Mouse (Mus musculus) liver, embryonic 14.5 days (tissue): Measurements from ENCODE around the gene Stk40. TPM values are rescaled to one million over a fixed set of nuclear protein-coding genes. Genes with fewer than 3 reads are reported as not detected.

ENCODE experiments used
- ATAC-seq: fragments of 200-750 bp; cut with Nextera tagmentation; 2 replicates; pipeline ENCODE4 v1.8.0; 2017; ENCODE audit warnings: moderate number of reproducible peaks, mild to moderate bottlenecking, moderate library complexity; ENCODE audit not compliant: insufficient read depth
- DNase-seq, 3 experiments: peaks; one replicate each; pipeline ENCODE4 v3.0.0-alpha.2; 2012 to 2013; ENCODE audit warnings: low read depth in 3 of 3, low spot score in 3 of 3
- H3K27ac ChIP-seq: fragments of 300-500 bp; sonication (generic); 2 replicates; pipeline ENCODE4 v1.5.1; 2014; ENCODE audit warnings: moderate library complexity, mild to moderate bottlenecking, control low read depth, inconsistent platforms
- H3K27me3 ChIP-seq: fragments of 300-500 bp; sonication (generic); 2 replicates; pipeline ENCODE4 v1.6.1; 2014; ENCODE audit warnings: mild to moderate bottlenecking, low read length, moderate library complexity; ENCODE audit not compliant: control insufficient read depth, insufficient read depth
- H3K36me3 ChIP-seq: fragments of 300-500 bp; sonication (generic); replicated peaks from 2 replicates; pipeline ENCODE4 v1.6.1; 2014; ENCODE audit warnings: low read depth; ENCODE audit not compliant: control insufficient read depth, insufficient read depth
- H3K4me1 ChIP-seq, 2 experiments: fragments of 200-500 bp in 1 of 2; fragments of 300-500 bp in 1 of 2; sonication (generic) in 1 of 2; replicated peaks; 2 replicates each; pipeline ENCODE4 v1.6.1; 2012 to 2014; ENCODE audit warnings: antibody characterized with exemption in 1 of 2, inconsistent platforms in 1 of 2, low read length in 1 of 2; ENCODE audit not compliant: control insufficient read depth in 2 of 2, insufficient read depth in 2 of 2
- H3K4me2 ChIP-seq: fragments of 300-500 bp; sonication (generic); 2 replicates; pipeline ENCODE4 v1.6.1; 2014; ENCODE audit warnings: low read depth, mild to moderate bottlenecking, control low read depth, moderate library complexity
- H3K4me3 ChIP-seq, 2 experiments: fragments of 200-500 bp in 1 of 2; fragments of 300-500 bp in 1 of 2; sonication (generic) in 1 of 2; 2 replicates each; pipeline ENCODE4 v1.5.1; 2012 to 2014; ENCODE audit warnings: low read depth in 2 of 2, low read length in 2 of 2, mild to moderate bottlenecking in 2 of 2, control low read depth in 1 of 2, inconsistent platforms in 1 of 2, moderate library complexity in 1 of 2; ENCODE audit not compliant: insufficient read depth in 1 of 2
- H3K9ac ChIP-seq: fragments of 300-500 bp; sonication (generic); replicated peaks from 2 replicates; pipeline ENCODE4 v1.6.1; 2014; ENCODE audit warnings: mild to moderate bottlenecking, control low read depth, moderate library complexity
- H3K9me3 ChIP-seq: fragments of 300-500 bp; sonication (generic); 2 replicates; pipeline ENCODE4 v1.6.1; 2016; ENCODE audit warnings: low read length, mixed read lengths; ENCODE audit not compliant: control insufficient read depth
- CTCF ChIP-seq: IDR thresholded peaks from 2 replicates; pipeline ENCODE4 v1.5.1; 2016; ENCODE audit warnings: antibody characterized with exemption, low read depth, control low read depth
- EP300 ChIP-seq: IDR thresholded peaks from 2 replicates; pipeline ENCODE4 v1.6.1; 2016; ENCODE audit warnings: antibody characterized with exemption, low read depth
- WGBS: fragments of 180-500 bp; shearing (Covaris S2); extraction: QIAGEN DNeasy Blood & Tissue Kit; methylation state at CpG from one replicate; pipeline ENCODE4 v1.1.7; 2014; ENCODE audit not compliant: insufficient replicate concordance; 5-methylcytosine and 5-hydroxymethylcytosine counted together
- polyA plus RNA-seq, 2 experiments: library from polyadenylated mRNA; depleted of rRNA in 1 of 2; stranded (reverse) in 1 of 2; unstranded in 1 of 2; fragments of >200 nt; fragmentation: Nextera tagmentation in 1 of 2; extraction: Ambion mirVana in 1 of 2; gene quantifications; 2 replicates each; pipeline versions ENCODE4 v1.2.1 to v1.2.3; 2012 to 2014

The Stk40 gene
- polyA plus RNA-seq, 2 experiments, result 4.3 to 9.0 TPM

GRCm38 (mm10) chr4:126110374-126111152, 6.8 kb downstream of the Stk40 start:
- ATAC-seq (peak; percentile 24; the same call in 1 of the 2 replicates), DNase-seq (no peak)
- TF ChIP-seq EP300 (no peak), CTCF (peak; percentile 36)
- H3K9me3 ChIP-seq, result no peaks in the 10 kb centered on the region
- no peaks in the 10 kb centered on the region for H3K27me3 ChIP-seq
- 0 out of 2 replicates have a peak overlapping the region, but pooled peaks have one; percentile 11 for H3K9ac ChIP-seq
- WGBS, result 12% methylated on average over 12 of the region's 12 CpGs
- H3K4me1 ChIP-seq, result peaks cover 6 to 26% of the 10 kb centered on the region in 2 experiments
- no peaks in the 10 kb centered on the region for H3K36me3 ChIP-seq
- no peak overlapping the region for H3K4me3 ChIP-seq
- H3K27ac ChIP-seq, result peak overlapping the region; percentile 11; the same call in 1 of the 2 replicates
- H3K4me2 ChIP-seq, result peak overlapping the region; percentile 36; the same call in 1 of the 2 replicates

GRCm38 (mm10) chr4:126111153-126111549, 7.4 kb downstream of the Stk40 start:
- no peak for TF ChIP-seq CTCF
- TF ChIP-seq EP300, result no peak
- DNase-seq (no peak), ATAC-seq (no peak)
- Histone ChIP-seq H3K4me2 (peak overlapping the region; percentile 36; the same call in 1 of the 2 replicates), H3K27me3 (no peaks in the 10 kb centered on the region), H3K9ac (no peak overlapping the region), H3K4me1 (peaks cover 6 to 26% of the 10 kb centered on the region in 2 experiments), H3K27ac (no peak overlapping the region), H3K36me3 (no peaks in the 10 kb centered on the region), H3K9me3 (no peaks in the 10 kb centered on the region), H3K4me3 (no peak overlapping the region)
- 27% methylated on average over 7 of the region's 7 CpGs for WGBS

GRCm38 (mm10) chr4:126113243-126113642, 9.5 kb downstream of the Stk40 start:
- ATAC-seq (no peak), DNase-seq (no peak)
- no peak for TF ChIP-seq EP300
- no peak for TF ChIP-seq CTCF
- no peaks in the 10 kb centered on the region for H3K9me3 ChIP-seq
- H3K27me3 ChIP-seq, result no peaks in the 10 kb centered on the region
- H3K4me1 ChIP-seq, result peaks cover 6 to 23% of the 10 kb centered on the region in 2 experiments
- no peak overlapping the region for H3K4me2 ChIP-seq
- no peak overlapping the region for H3K4me3 ChIP-seq
- no peak overlapping the region for H3K27ac ChIP-seq
- no peaks in the 10 kb centered on the region for H3K36me3 ChIP-seq
- H3K9ac ChIP-seq, result no peak overlapping the region
- WGBS, result 74% methylated on average over 4 of the region's 4 CpGs

- no peak overlapping the region for H3K27ac ChIP-seq
- no peak overlapping the region for H3K9ac ChIP-seq
- TF ChIP-seq CTCF (peak; percentile 76), EP300 (no peak)
- WGBS, result 17% methylated on average over 6 of the region's 6 CpGs
- H3K4me2 ChIP-seq, result no peak overlapping the region
- ATAC-seq (peak; percentile 29; the same call in 1 of the 2 replicates), DNase-seq (no peak)
- no peaks in the 10 kb centered on the region for H3K36me3 ChIP-seq
- no peaks in the 10 kb centered on the region for H3K27me3 ChIP-seq
- H3K9me3 ChIP-seq, result no peaks in the 10 kb centered on the region
- H3K4me3 ChIP-seq, result no peak overlapping the region
- H3K4me1 ChIP-seq, result peaks cover 6 to 20% of the 10 kb centered on the region in 2 experiments
These were observed 10.2 kb downstream of the Stk40 start for GRCm38 (mm10) chr4:126113943-126114342.

- WGBS, result 74% methylated on average over 9 of the region's 9 CpGs
- no peak overlapping the region for H3K27ac ChIP-seq
These were observed 11.7 kb downstream of the Stk40 start for GRCm38 (mm10) chr4:126115411-126115810.

More at GRCm38 (mm10) chr4:126115411-126115810, 11.7 kb downstream of the Stk40 start:
- ATAC-seq (no peak), DNase-seq (no peak)
- H3K9ac ChIP-seq, result no peak overlapping the region
- no peak overlapping the region for H3K4me2 ChIP-seq
- H3K27me3 ChIP-seq, result no peaks in the 10 kb centered on the region
- no peak overlapping the region for H3K4me3 ChIP-seq
- H3K4me1 ChIP-seq, result peaks cover 3 to 10% of the 10 kb centered on the region in 2 experiments
- H3K36me3 ChIP-seq, result no peaks in the 10 kb centered on the region
- no peaks in the 10 kb centered on the region for H3K9me3 ChIP-seq
- no peak for TF ChIP-seq EP300
- TF ChIP-seq CTCF, result no peak
